Mouse (Mus musculus): Measurements from ENCODE around the gene Mslnl. TPM values are rescaled to one million over a fixed set of nuclear protein-coding genes. Genes with fewer than 3 reads are reported as not detected.
"Not testable (repeated sequence)": the region's sequence is repeated elsewhere in the genome, so short reads cannot be mapped to it uniquely, and the experiment has no call there.

Mslnl gene
- polyA plus RNA-seq, 1 experiment from 2014 or later = not detected

GRCm38 (mm10) chr17:25728009-25728270 is 7.9 kb upstream of the Mslnl start:
- no peak for ATAC-seq (ENCODE audit: insufficient number of reproducible peaks, low FRiP score, low TSS enrichment, low read depth)
- H3K27ac ChIP-seq (replicated peaks; ENCODE audit: low read depth, low read length) = no peak overlapping the region
- 26% methylated on average over 4 of the region's 4 CpGs for WGBS

GRCm38 (mm10) chr17:25732082-25732481 is 3.8 kb upstream of the Mslnl start:
- H3K9me3 ChIP-seq (ENCODE audit: control insufficient read depth, low read length) = no peaks in the 10 kb centered on the region
- WGBS = 12% methylated on average over 2 of the region's 2 CpGs
- H3K36me3 ChIP-seq (ENCODE audit: control insufficient read depth, insufficient read depth, low read length) = no peaks in the 10 kb centered on the region
- no peak overlapping the region for H3K4me3 ChIP-seq (ENCODE audit: low read depth, low read length)
- DNase-seq (ENCODE audit: low spot score) = peak; percentile 94
- ATAC-seq (ENCODE audit: insufficient number of reproducible peaks, low FRiP score, low TSS enrichment, low read depth) = no peak
- no peak overlapping the region for H3K4me2 ChIP-seq (ENCODE audit: low read depth, severe bottlenecking)
- no peaks in the 10 kb centered on the region for H3K27me3 ChIP-seq (ENCODE audit: control insufficient read depth, insufficient read depth, low read length)
- peaks cover 6% of the 10 kb centered on the region for H3K4me1 ChIP-seq (ENCODE audit: control insufficient read depth, insufficient read depth, low read length)
- no peak overlapping the region for H3K27ac ChIP-seq (replicated peaks; ENCODE audit: low read depth, low read length)
- H3K9ac ChIP-seq (ENCODE audit: low read length) = no peak overlapping the region

More at GRCm38 (mm10) chr17:25728009-25728270, 7.9 kb upstream of the Mslnl start:
- Histone ChIP-seq H3K4me2 (ENCODE audit: low read depth, severe bottlenecking) (peak overlapping the region; percentile 97), H3K27me3 (ENCODE audit: control insufficient read depth, insufficient read depth, low read length) (no peaks in the 10 kb centered on the region), H3K9me3 (ENCODE audit: control insufficient read depth, low read length) (no peaks in the 10 kb centered on the region), H3K36me3 (ENCODE audit: control insufficient read depth, insufficient read depth, low read length) (peaks cover 4% of the 10 kb centered on the region; the same call in 1 of the 2 replicates), H3K4me1 (ENCODE audit: control insufficient read depth, insufficient read depth, low read length) (peaks cover 13% of the 10 kb centered on the region), H3K4me3 (ENCODE audit: low read depth, low read length) (peak overlapping the region; percentile 67), H3K9ac (ENCODE audit: low read length) (peak overlapping the region; percentile 68)
- no peak for DNase-seq (ENCODE audit: low spot score)

- no peaks in the 10 kb centered on the region for H3K36me3 ChIP-seq (ENCODE audit: control insufficient read depth, insufficient read depth, low read length)
- no peaks in the 10 kb centered on the region for H3K4me1 ChIP-seq (ENCODE audit: control insufficient read depth, insufficient read depth, low read length)
- no peaks in the 10 kb centered on the region for H3K27me3 ChIP-seq (ENCODE audit: control insufficient read depth, insufficient read depth, low read length)
- H3K27ac ChIP-seq (replicated peaks; ENCODE audit: low read depth, low read length) = no peak overlapping the region
- 90% methylated on average over 5 of the region's 5 CpGs for whole genome bisulfite sequencing
- ATAC-seq (ENCODE audit: insufficient number of reproducible peaks, low FRiP score, low TSS enrichment, low read depth) (no peak), DNase-seq (ENCODE audit: low spot score) (no peak)
- no peak overlapping the region for H3K4me2 ChIP-seq (ENCODE audit: low read depth, severe bottlenecking)
- H3K4me3 ChIP-seq (ENCODE audit: low read depth, low read length) = no peak overlapping the region
- H3K9me3 ChIP-seq (ENCODE audit: control insufficient read depth, low read length) = no peaks in the 10 kb centered on the region
- H3K9ac ChIP-seq (ENCODE audit: low read length) = no peak overlapping the region
Observed at GRCm38 (mm10) chr17:25735246-25735645, 596 bp upstream of the Mslnl start.

- H3K4me2 ChIP-seq (ENCODE audit: low read depth, severe bottlenecking) = no peak overlapping the region
- H3K4me1 ChIP-seq (ENCODE audit: control insufficient read depth, insufficient read depth, low read length) = no peaks in the 10 kb centered on the region
- H3K9me3 ChIP-seq (ENCODE audit: control insufficient read depth, low read length) = no peaks in the 10 kb centered on the region
- DNase-seq (ENCODE audit: low spot score) = no peak
- no peak overlapping the region for H3K9ac ChIP-seq (ENCODE audit: low read length)
- WGBS = 82% methylated on average over 7 of the region's 7 CpGs
- no peaks in the 10 kb centered on the region for H3K36me3 ChIP-seq (ENCODE audit: control insufficient read depth, insufficient read depth, low read length)
- ATAC-seq (ENCODE audit: insufficient number of reproducible peaks, low FRiP score, low TSS enrichment, low read depth) = no peak
- H3K27me3 ChIP-seq (ENCODE audit: control insufficient read depth, insufficient read depth, low read length) = no peaks in the 10 kb centered on the region
- no peak overlapping the region for H3K4me3 ChIP-seq (ENCODE audit: low read depth, low read length)
- no peak overlapping the region for H3K27ac ChIP-seq (replicated peaks; ENCODE audit: low read depth, low read length)
Observed at GRCm38 (mm10) chr17:25738861-25739260, 3.0 kb downstream of the Mslnl start.

- not testable (repeated sequence) for H3K4me3 ChIP-seq (ENCODE audit: low read depth, low read length); H3K36me3 ChIP-seq (ENCODE audit: control insufficient read depth, insufficient read depth, low read length); H3K27ac ChIP-seq (replicated peaks; ENCODE audit: low read depth, low read length); H3K4me1 ChIP-seq (ENCODE audit: control insufficient read depth, insufficient read depth, low read length); H3K9me3 ChIP-seq (ENCODE audit: control insufficient read depth, low read length); H3K9ac ChIP-seq (ENCODE audit: low read length); DNase-seq (ENCODE audit: low spot score); H3K4me2 ChIP-seq (ENCODE audit: low read depth, severe bottlenecking); H3K27me3 ChIP-seq (ENCODE audit: control insufficient read depth, insufficient read depth, low read length); ATAC-seq (ENCODE audit: insufficient number of reproducible peaks, low FRiP score, low TSS enrichment, low read depth)
- WGBS = 73% methylated on average over 12 of the region's 12 CpGs
Observed at GRCm38 (mm10) chr17:25741471-25741870, 5.6 kb downstream of the Mslnl start.

- 94% methylated on average over 9 of the region's 9 CpGs for whole genome bisulfite sequencing
- H3K27me3 ChIP-seq (ENCODE audit: control insufficient read depth, insufficient read depth, low read length) = no peaks in the 10 kb centered on the region
- no peak overlapping the region for H3K4me2 ChIP-seq (ENCODE audit: low read depth, severe bottlenecking)
- no peaks in the 10 kb centered on the region for H3K36me3 ChIP-seq (ENCODE audit: control insufficient read depth, insufficient read depth, low read length)
- no peak overlapping the region for H3K27ac ChIP-seq (replicated peaks; ENCODE audit: low read depth, low read length)
- ATAC-seq (ENCODE audit: insufficient number of reproducible peaks, low FRiP score, low TSS enrichment, low read depth) (no peak), DNase-seq (ENCODE audit: low spot score) (no peak)
- H3K4me3 ChIP-seq (ENCODE audit: low read depth, low read length) = no peak overlapping the region
- no peaks in the 10 kb centered on the region for H3K9me3 ChIP-seq (ENCODE audit: control insufficient read depth, low read length)
- no peak overlapping the region for H3K9ac ChIP-seq (ENCODE audit: low read length)
- no peaks in the 10 kb centered on the region for H3K4me1 ChIP-seq (ENCODE audit: control insufficient read depth, insufficient read depth, low read length)
Observed at GRCm38 (mm10) chr17:25743831-25744230, 8.0 kb downstream of the Mslnl start.

GRCm38 (mm10) chr17:25744311-25744710 is 8.5 kb downstream of the Mslnl start:
- no peak overlapping the region for H3K4me2 ChIP-seq (ENCODE audit: low read depth, severe bottlenecking)
- H3K9ac ChIP-seq (ENCODE audit: low read length) = no peak overlapping the region
- no peak overlapping the region for H3K4me3 ChIP-seq (ENCODE audit: low read depth, low read length)
- 75% methylated on average over 10 of the region's 10 CpGs for WGBS
- no peaks in the 10 kb centered on the region for H3K4me1 ChIP-seq (ENCODE audit: control insufficient read depth, insufficient read depth, low read length)
- ATAC-seq (ENCODE audit: insufficient number of reproducible peaks, low FRiP score, low TSS enrichment, low read depth) (no peak), DNase-seq (ENCODE audit: low spot score) (no peak)
- H3K27ac ChIP-seq (replicated peaks; ENCODE audit: low read depth, low read length) = no peak overlapping the region
- H3K27me3 ChIP-seq (ENCODE audit: control insufficient read depth, insufficient read depth, low read length) = no peaks in the 10 kb centered on the region
- H3K9me3 ChIP-seq (ENCODE audit: control insufficient read depth, low read length) = no peaks in the 10 kb centered on the region
- H3K36me3 ChIP-seq (ENCODE audit: control insufficient read depth, insufficient read depth, low read length) = no peaks in the 10 kb centered on the region

- Histone ChIP-seq H3K4me1 (ENCODE audit: control insufficient read depth, insufficient read depth, low read length) (no peaks in the 10 kb centered on the region), H3K36me3 (ENCODE audit: control insufficient read depth, insufficient read depth, low read length) (no peaks in the 10 kb centered on the region), H3K4me2 (ENCODE audit: low read depth, severe bottlenecking) (no peak overlapping the region), H3K4me3 (ENCODE audit: low read depth, low read length) (no peak overlapping the region), H3K27ac (replicated peaks; ENCODE audit: low read depth, low read length) (no peak overlapping the region), H3K9ac (ENCODE audit: low read length) (no peak overlapping the region), H3K27me3 (ENCODE audit: control insufficient read depth, insufficient read depth, low read length) (no peaks in the 10 kb centered on the region), H3K9me3 (ENCODE audit: control insufficient read depth, low read length) (no peaks in the 10 kb centered on the region)
- ATAC-seq (ENCODE audit: insufficient number of reproducible peaks, low FRiP score, low TSS enrichment, low read depth) (no peak), DNase-seq (ENCODE audit: low spot score) (no peak)
- WGBS = 94% methylated on average over 4 of the region's 4 CpGs
Observed at GRCm38 (mm10) chr17:25748238-25748637, 12.4 kb downstream of the Mslnl start.

- WGBS = 84% methylated on average over 6 of the region's 6 CpGs
- Histone ChIP-seq H3K27me3 (ENCODE audit: control insufficient read depth, insufficient read depth, low read length) (no peaks in the 10 kb centered on the region), H3K4me3 (ENCODE audit: low read depth, low read length) (no peak overlapping the region), H3K9ac (ENCODE audit: low read length) (no peak overlapping the region), H3K27ac (replicated peaks; ENCODE audit: low read depth, low read length) (no peak overlapping the region), H3K36me3 (ENCODE audit: control insufficient read depth, insufficient read depth, low read length) (no peaks in the 10 kb centered on the region), H3K4me2 (ENCODE audit: low read depth, severe bottlenecking) (no peak overlapping the region), H3K4me1 (ENCODE audit: control insufficient read depth, insufficient read depth, low read length) (no peaks in the 10 kb centered on the region), H3K9me3 (ENCODE audit: control insufficient read depth, low read length) (no peaks in the 10 kb centered on the region)
- DNase-seq (ENCODE audit: low spot score) = no peak
- ATAC-seq (ENCODE audit: insufficient number of reproducible peaks, low FRiP score, low TSS enrichment, low read depth) = no peak
Observed at GRCm38 (mm10) chr17:25749314-25749713, 13.5 kb downstream of the Mslnl start.
